Mouse (Mus musculus) cerebellum, postnatal 36 days (tissue): Measurements from ENCODE around the gene Nrsn1.
"Not testable (repeated sequence)": the region's sequence is repeated elsewhere in the genome, so short reads cannot be mapped to it uniquely, and the experiment has no call there.

ENCODE experiments used
- DNase-seq, 2 experiments: peaks; one replicate each; pipeline ENCODE4 v3.0.0; 2021 to 2022; ENCODE audit warnings: mixed read lengths in 2 of 2

The Nrsn1 gene

GRCm38 (mm10) chr13:25270402-25270801 lies at the start of gene Nrsn1:
Gene Nrsn1, minus strand, starts transcription at chr13:25270502.
- DNase-seq, result not testable (repeated sequence)

GRCm38 (mm10) chr13:25312059-25312458 lies 41.8 kb upstream of the Nrsn1 start:
- no peak for DNase-seq

GRCm38 (mm10) chr13:25310068-25310467 lies 39.8 kb upstream of the Nrsn1 start:
- DNase-seq, result no peak

- DNase-seq, result no peak
Measured at GRCm38 (mm10) chr13:25288736-25289135, 18.4 kb upstream of the Nrsn1 start.

- DNase-seq, result no peak
Measured at GRCm38 (mm10) chr13:25274934-25275565, 4.7 kb upstream of the Nrsn1 start.

GRCm38 (mm10) chr13:25272189-25272588 lies 1.9 kb upstream of the Nrsn1 start:
- no peak for DNase-seq

- DNase-seq, result peak; percentile 51 to 66
Measured at GRCm38 (mm10) chr13:25269569-25270268, 583 bp downstream of the Nrsn1 start.

GRCm38 (mm10) chr13:25269039-25269438 lies 1.3 kb downstream of the Nrsn1 start:
- DNase-seq, result peak; percentile 10 to 18

GRCm38 (mm10) chr13:25262748-25263147 lies 7.6 kb downstream of the Nrsn1 start:
- DNase-seq, result no peak

GRCm38 (mm10) chr13:25257608-25258007 lies 12.7 kb downstream of the Nrsn1 start:
- no peak for DNase-seq

GRCm38 (mm10) chr13:25254478-25255263 lies 15.6 kb downstream of the Nrsn1 start:
- DNase-seq, result no peak

- no peak for DNase-seq
Measured at GRCm38 (mm10) chr13:25251893-25252292, 18.4 kb downstream of the Nrsn1 start.

- no peak for DNase-seq
Measured at GRCm38 (mm10) chr13:25220186-25220787, 50.0 kb downstream of the Nrsn1 start.

- no peak for DNase-seq
Measured at GRCm38 (mm10) chr13:25218394-25218793, 51.9 kb downstream of the Nrsn1 start.

GRCm38 (mm10) chr13:25206950-25207349 lies 63.4 kb downstream of the Nrsn1 start:
- DNase-seq, result no peak
